Mouse (Mus musculus): ENCODE measurements at regions not wholly inside any gene's neighbourhood (a gene's known extent, or its start where the extent isn't known, plus 50 kb on each side); places are given as distances from the start of the nearest gene placed in this dataset.
A peak's percentile ranks its signal among the peaks of the same experiment; 100 is the strongest.

GRCm38 (mm10) chr17:61520087-61520486, 1361.0 kb downstream of the Efna5 start:
- ATAC-seq (ENCODE audit: insufficient read depth, low FRiP score, low TSS enrichment): no peak
- no peaks in the 10 kb centered on the region for H3K4me1 ChIP-seq (ENCODE audit: control insufficient read depth, insufficient read depth, low read length)

GRCm38 (mm10) chr17:61515059-61515458, 1366.1 kb downstream of the Efna5 start:
- WGBS: 87% methylated on average over 1 of the region's 1 CpGs
- DNase-seq (ENCODE audit: low spot score) (no peak), ATAC-seq (ENCODE audit: insufficient read depth, low FRiP score, low TSS enrichment) (no peak)
- Histone ChIP-seq H3K36me3 (ENCODE audit: control insufficient read depth, insufficient read depth, low read length) (no peaks in the 10 kb centered on the region), H3K9me3 (ENCODE audit: control insufficient read depth, low read length) (no peaks in the 10 kb centered on the region), H3K27ac (ENCODE audit: low read depth, low read length) (no peak overlapping the region), H3K9ac (ENCODE audit: low read length) (no peak overlapping the region), H3K27me3 (ENCODE audit: control insufficient read depth, insufficient read depth, low read length) (no peaks in the 10 kb centered on the region), H3K4me2 (ENCODE audit: low read depth) (no peak overlapping the region), H3K4me1 (ENCODE audit: control insufficient read depth, insufficient read depth, low read length) (no peaks in the 10 kb centered on the region), H3K4me3 (ENCODE audit: low read depth, low read length) (no peak overlapping the region)

More at GRCm38 (mm10) chr17:61520087-61520486, 1361.0 kb downstream of the Efna5 start:
- Histone ChIP-seq H3K9ac (ENCODE audit: low read length) (no peak overlapping the region), H3K4me2 (ENCODE audit: low read depth) (no peak overlapping the region), H3K4me3 (ENCODE audit: low read depth, low read length) (no peak overlapping the region), H3K27me3 (ENCODE audit: control insufficient read depth, insufficient read depth, low read length) (no peaks in the 10 kb centered on the region), H3K36me3 (ENCODE audit: control insufficient read depth, insufficient read depth, low read length) (no peaks in the 10 kb centered on the region), H3K9me3 (ENCODE audit: control insufficient read depth, low read length) (no peaks in the 10 kb centered on the region), H3K27ac (ENCODE audit: low read depth, low read length) (no peak overlapping the region)
- no peak for DNase-seq (ENCODE audit: low spot score)

GRCm38 (mm10) chr17:61513433-61513832, 1367.7 kb downstream of the Efna5 start:
- H3K36me3 ChIP-seq (ENCODE audit: control insufficient read depth, insufficient read depth, low read length): no peaks in the 10 kb centered on the region
- no peak overlapping the region for H3K9ac ChIP-seq (ENCODE audit: low read length)
- no peak overlapping the region for H3K4me3 ChIP-seq (ENCODE audit: low read depth, low read length)
- ATAC-seq (ENCODE audit: insufficient read depth, low FRiP score, low TSS enrichment) (peak; percentile 60; the same call in 1 of the 2 replicates), DNase-seq (ENCODE audit: low spot score) (peak; percentile 15)
- 59% methylated on average over 4 of the region's 4 CpGs for WGBS
- H3K4me1 ChIP-seq (ENCODE audit: control insufficient read depth, insufficient read depth, low read length): no peaks in the 10 kb centered on the region
- no peaks in the 10 kb centered on the region for H3K27me3 ChIP-seq (ENCODE audit: control insufficient read depth, insufficient read depth, low read length)
- H3K27ac ChIP-seq (ENCODE audit: low read depth, low read length): no peak overlapping the region
- no peak overlapping the region for H3K4me2 ChIP-seq (ENCODE audit: low read depth)
- no peaks in the 10 kb centered on the region for H3K9me3 ChIP-seq (ENCODE audit: control insufficient read depth, low read length)

GRCm38 (mm10) chr17:61495261-61495660, 1385.9 kb downstream of the Efna5 start:
- Histone ChIP-seq H3K9ac (ENCODE audit: low read length) (no peak overlapping the region), H3K4me3 (ENCODE audit: low read depth, low read length) (no peak overlapping the region), H3K27me3 (ENCODE audit: control insufficient read depth, insufficient read depth, low read length) (no peaks in the 10 kb centered on the region), H3K27ac (ENCODE audit: low read depth, low read length) (no peak overlapping the region), H3K4me1 (ENCODE audit: control insufficient read depth, insufficient read depth, low read length) (no peaks in the 10 kb centered on the region), H3K9me3 (ENCODE audit: control insufficient read depth, low read length) (no peaks in the 10 kb centered on the region), H3K4me2 (ENCODE audit: low read depth) (no peak overlapping the region), H3K36me3 (ENCODE audit: control insufficient read depth, insufficient read depth, low read length) (no peaks in the 10 kb centered on the region)
- 83% methylated on average over 3 of the region's 3 CpGs for WGBS
- ATAC-seq (ENCODE audit: insufficient read depth, low FRiP score, low TSS enrichment) (no peak), DNase-seq (ENCODE audit: low spot score) (no peak)

GRCm38 (mm10) chr17:61477457-61477856, 1403.7 kb downstream of the Efna5 start:
- Histone ChIP-seq H3K9me3 (ENCODE audit: control insufficient read depth, low read length) (no peaks in the 10 kb centered on the region), H3K9ac (ENCODE audit: low read length) (no peak overlapping the region), H3K27me3 (ENCODE audit: control insufficient read depth, insufficient read depth, low read length) (no peaks in the 10 kb centered on the region), H3K4me2 (ENCODE audit: low read depth) (no peak overlapping the region), H3K36me3 (ENCODE audit: control insufficient read depth, insufficient read depth, low read length) (no peaks in the 10 kb centered on the region), H3K27ac (ENCODE audit: low read depth, low read length) (no peak overlapping the region), H3K4me1 (ENCODE audit: control insufficient read depth, insufficient read depth, low read length) (no peaks in the 10 kb centered on the region), H3K4me3 (ENCODE audit: low read depth, low read length) (no peak overlapping the region)
- DNase-seq (ENCODE audit: low spot score) (no peak), ATAC-seq (ENCODE audit: insufficient read depth, low FRiP score, low TSS enrichment) (no peak)
- WGBS: 89% methylated on average over 5 of the region's 5 CpGs

GRCm38 (mm10) chr17:61474405-61474804, 1406.7 kb downstream of the Efna5 start:
- Histone ChIP-seq H3K4me2 (ENCODE audit: low read depth) (no peak overlapping the region), H3K27ac (ENCODE audit: low read depth, low read length) (no peak overlapping the region), H3K27me3 (ENCODE audit: control insufficient read depth, insufficient read depth, low read length) (no peaks in the 10 kb centered on the region), H3K4me1 (ENCODE audit: control insufficient read depth, insufficient read depth, low read length) (no peaks in the 10 kb centered on the region), H3K36me3 (ENCODE audit: control insufficient read depth, insufficient read depth, low read length) (no peaks in the 10 kb centered on the region), H3K9ac (ENCODE audit: low read length) (no peak overlapping the region), H3K4me3 (ENCODE audit: low read depth, low read length) (no peak overlapping the region), H3K9me3 (ENCODE audit: control insufficient read depth, low read length) (no peaks in the 10 kb centered on the region)
- WGBS: 87% methylated on average over 11 of the region's 11 CpGs
- no peak for DNase-seq (ENCODE audit: low spot score)
- ATAC-seq (ENCODE audit: insufficient read depth, low FRiP score, low TSS enrichment): no peak

GRCm38 (mm10) chr17:61452943-61453342, 1428.2 kb downstream of the Efna5 start:
- WGBS: 83% methylated on average over 2 of the region's 2 CpGs
- DNase-seq (ENCODE audit: low spot score) (no peak), ATAC-seq (ENCODE audit: insufficient read depth, low FRiP score, low TSS enrichment) (no peak)
- no peaks in the 10 kb centered on the region for H3K27me3 ChIP-seq (ENCODE audit: control insufficient read depth, insufficient read depth, low read length)
- H3K9me3 ChIP-seq (ENCODE audit: control insufficient read depth, low read length): no peaks in the 10 kb centered on the region
- no peak overlapping the region for H3K4me2 ChIP-seq (ENCODE audit: low read depth)
- H3K36me3 ChIP-seq (ENCODE audit: control insufficient read depth, insufficient read depth, low read length): no peaks in the 10 kb centered on the region
- no peak overlapping the region for H3K9ac ChIP-seq (ENCODE audit: low read length)
- no peaks in the 10 kb centered on the region for H3K4me1 ChIP-seq (ENCODE audit: control insufficient read depth, insufficient read depth, low read length)
- H3K27ac ChIP-seq (ENCODE audit: low read depth, low read length): no peak overlapping the region
- no peak overlapping the region for H3K4me3 ChIP-seq (ENCODE audit: low read depth, low read length)

- Histone ChIP-seq H3K27ac (ENCODE audit: low read depth, low read length) (no peak overlapping the region), H3K9me3 (ENCODE audit: control insufficient read depth, low read length) (no peaks in the 10 kb centered on the region), H3K27me3 (ENCODE audit: control insufficient read depth, insufficient read depth, low read length) (no peaks in the 10 kb centered on the region), H3K36me3 (ENCODE audit: control insufficient read depth, insufficient read depth, low read length) (no peaks in the 10 kb centered on the region), H3K4me1 (ENCODE audit: control insufficient read depth, insufficient read depth, low read length) (no peaks in the 10 kb centered on the region), H3K9ac (ENCODE audit: low read length) (no peak overlapping the region), H3K4me2 (ENCODE audit: low read depth) (no peak overlapping the region), H3K4me3 (ENCODE audit: low read depth, low read length) (no peak overlapping the region)
- no peak for ATAC-seq (ENCODE audit: insufficient read depth, low FRiP score, low TSS enrichment)
- DNase-seq (ENCODE audit: low spot score): no peak
- WGBS: 75% methylated on average over 8 of the region's 8 CpGs
Measured at GRCm38 (mm10) chr17:61426846-61427245, 1454.3 kb downstream of the Efna5 start.
